Mouse (Mus musculus) CD4-positive naive resting alpha-beta T cell, adult 76 days (primary cell): Measurements from ENCODE around the gene Olfr1360. TPM values are rescaled to one million over a fixed set of nuclear protein-coding genes. Genes with fewer than 3 reads are reported as not detected.

Experiments used
- total RNA-seq: library from RNA; stranded (reverse); gene quantifications from one replicate; pipeline ENCODE4 v1.2.4, GENCODE M21; 2023

Olfr1360 gene
- total RNA-seq: not detected

GRCm38 (mm10) chr13:21677305-21677704 lies at the start of gene Olfr1360:
TSS of gene Olfr1360 (minus strand) at chr13:21677405.

GRCm38 (mm10) chr13:21721757-21722372 lies 44.7 kb upstream of the Olfr1360 start, which contains the start of gene Hist1h2bm:
TSS of gene Hist1h2bm (plus strand) at chr13:21722044.

GRCm38 (mm10) chr13:21717397-21718357 lies 40.5 kb upstream of the Olfr1360 start, which contains the start of gene Hist1h3h:
TSS of gene Hist1h3h (plus strand) at chr13:21717659.

DNA sequence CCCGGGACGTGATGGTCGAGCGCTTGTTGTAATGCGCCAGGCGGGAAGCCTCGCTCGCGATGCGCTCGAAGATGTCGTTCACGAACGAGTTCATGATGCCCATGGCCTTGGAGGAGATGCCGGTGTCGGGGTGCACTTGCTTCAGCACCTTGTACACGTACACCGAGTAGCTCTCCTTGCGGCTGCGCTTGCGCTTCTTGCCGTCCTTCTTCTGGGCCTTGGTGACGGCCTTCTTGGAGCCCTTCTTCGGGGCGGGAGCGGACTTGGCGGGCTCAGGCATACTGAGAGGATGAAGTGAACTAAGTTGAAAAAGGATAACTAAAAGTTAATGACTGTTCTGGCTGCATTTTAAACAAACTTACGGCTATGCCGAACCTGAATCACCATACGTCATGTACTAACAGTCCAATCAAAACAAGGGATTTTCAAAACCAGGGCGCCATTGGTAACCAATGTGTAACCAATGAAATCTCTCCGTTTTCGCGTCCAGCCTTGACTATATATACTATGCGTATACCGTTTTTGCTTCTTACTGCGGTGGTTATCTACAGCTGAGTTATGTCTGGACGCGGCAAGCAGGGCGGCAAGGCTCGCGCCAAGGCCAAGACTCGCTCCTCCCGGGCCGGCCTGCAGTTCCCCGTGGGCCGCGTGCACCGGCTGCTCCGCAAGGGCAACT lies 38.8 kb upstream of the Olfr1360 start, which contains the start of the genes Hist1h2bl and Hist1h2ai:
Hist1h2bl (minus strand) TSS at position 280 of the 676 bp plus-strand sequence.
Hist1h2ai (plus strand) TSS at position 559 of the 676 bp plus-strand sequence.

GRCm38 (mm10) chr13:21697811-21698210 lies 20.6 kb upstream of the Olfr1360 start, which contains the start of gene Olfr1359:
TSS of gene Olfr1359 (plus strand) at chr13:21698111.

DNA sequence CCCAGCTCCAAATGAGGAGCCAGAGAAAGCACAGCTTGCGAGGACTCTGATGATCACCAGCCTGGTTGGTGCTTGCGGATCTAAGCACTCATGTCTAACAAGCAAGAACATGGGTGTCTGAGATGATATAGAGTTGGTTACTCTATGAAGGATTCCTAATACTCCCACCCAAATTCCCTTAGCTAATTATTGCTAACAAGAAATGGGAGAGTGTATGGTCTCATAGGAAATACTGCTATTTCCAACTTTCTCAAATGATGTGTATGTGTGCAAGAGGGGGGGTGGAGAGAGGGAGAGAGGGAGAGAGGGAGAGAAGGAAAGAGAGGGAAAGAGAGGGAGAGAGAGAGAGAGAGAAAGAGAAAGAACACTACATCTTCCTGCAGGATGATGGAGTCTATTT lies 13.9 kb downstream of the Olfr1360 start, which contains the start of gene Olfr1361:
Olfr1361 (minus strand) TSS at position 101 of the 400 bp plus-strand sequence.

GRCm38 (mm10) chr13:21642418-21642817 lies 34.8 kb downstream of the Olfr1360 start, which contains the start of gene Olfr11:
TSS of gene Olfr11 (minus strand) at chr13:21642518.

Other genes with a start within 250 kb of the Olfr1360 start
- gene Pgbd1, start 236.3 kb downstream of the Olfr1360 start, total RNA-seq: 0.38 TPM
- 48.0 TPM for gene Zscan26, start 223.7 kb downstream of the Olfr1360 start, total RNA-seq
- gene Nkapl, start 208.9 kb downstream of the Olfr1360 start, total RNA-seq: not detected
- gene Zkscan4, start 198.5 kb downstream of the Olfr1360 start, total RNA-seq: not detected
- not detected for gene Gm10065, start 198.0 kb downstream of the Olfr1360 start, total RNA-seq
- gene AK157302, start 182.2 kb downstream of the Olfr1360 start, total RNA-seq: 3.8 TPM
- 15.9 TPM for gene Gm11273, start 176.0 kb downstream of the Olfr1360 start, total RNA-seq
- 8.9 TPM for gene Zkscan8, start 146.3 kb downstream of the Olfr1360 start, total RNA-seq
- gene Olfr1366, start 134.6 kb downstream of the Olfr1360 start, total RNA-seq: not detected
- gene Olfr1535, start 117.5 kb downstream of the Olfr1360 start, total RNA-seq: not detected
- gene Olfr1364, start 95.6 kb downstream of the Olfr1360 start, total RNA-seq: not detected
- gene Olfr1362, start 63.4 kb downstream of the Olfr1360 start, total RNA-seq: not detected
- gene Olfr11, start 34.9 kb downstream of the Olfr1360 start, total RNA-seq: not detected
- not detected for gene Olfr1361, start 14.0 kb downstream of the Olfr1360 start, total RNA-seq
- not detected for gene Olfr1359, start 20.7 kb upstream of the Olfr1360 start, total RNA-seq
- 38.5 TPM for gene Hist1h2bl, start 38.7 kb upstream of the Olfr1360 start, total RNA-seq
- gene Hist1h2ai, start 39.0 kb upstream of the Olfr1360 start, total RNA-seq: 23.2 TPM
- 51.3 TPM for gene Hist1h3h, start 40.3 kb upstream of the Olfr1360 start, total RNA-seq
- 9.1 TPM for gene Hist1h2bm, start 44.6 kb upstream of the Olfr1360 start, total RNA-seq
- gene Hist1h4j, start 57.7 kb upstream of the Olfr1360 start, total RNA-seq: 8.5 TPM
- gene Hist1h4k, start 73.1 kb upstream of the Olfr1360 start, total RNA-seq: 192 TPM
- 29.1 TPM for gene Hist1h2ak, start 76.4 kb upstream of the Olfr1360 start, total RNA-seq
- gene Hist1h2bn, start 76.7 kb upstream of the Olfr1360 start, total RNA-seq: 72.0 TPM
- gene Hist1h1b, start 103.2 kb upstream of the Olfr1360 start, total RNA-seq: 15.4 TPM
- gene Hist1h3i, start 106.0 kb upstream of the Olfr1360 start, total RNA-seq: 103 TPM
- 12.5 TPM for gene Hist1h2an, start 109.8 kb upstream of the Olfr1360 start, total RNA-seq
- 14.0 TPM for gene Hist1h2bp, start 110.1 kb upstream of the Olfr1360 start, total RNA-seq
- 25.5 TPM for gene Hist1h2bq, start 132.8 kb upstream of the Olfr1360 start, total RNA-seq
- 52.1 TPM for gene Hist1h2ao, start 133.1 kb upstream of the Olfr1360 start, total RNA-seq
- 202 TPM for gene Hist1h4m, start 134.3 kb upstream of the Olfr1360 start, total RNA-seq
- not detected for gene Hist1h4n, start 154.8 kb upstream of the Olfr1360 start, total RNA-seq
- 61.1 TPM for gene Hist1h2ap, start 156.1 kb upstream of the Olfr1360 start, total RNA-seq
- 25.7 TPM for gene Hist1h2br, start 156.3 kb upstream of the Olfr1360 start, total RNA-seq